Mouse (Mus musculus) stomach, postnatal 0 days (tissue): ENCODE measurements at regions not wholly inside any gene's neighbourhood (a gene's known extent, or its start where the extent isn't known, plus 50 kb on each side); places are given as distances from the start of the nearest gene placed in this dataset.

ENCODE experiments used
- ATAC-seq: fragments of 200-750 bp; cut with Nextera tagmentation; 2 replicates; pipeline ENCODE4 v1.8.0; 2017; ENCODE audit not compliant: low FRiP score, low TSS enrichment
- DNase-seq: peaks from one replicate; pipeline ENCODE4 v3.0.0-alpha.2; 2016; ENCODE audit warnings: low spot score
- H3K27ac ChIP-seq: fragments of 300-500 bp; sonication (generic); replicated peaks from 2 replicates; pipeline ENCODE4 v1.5.1; 2014; ENCODE audit warnings: mild to moderate bottlenecking, control low read depth
- H3K27me3 ChIP-seq: fragments of 300-500 bp; sonication (generic); 2 replicates; pipeline ENCODE4 v1.6.1; 2014; ENCODE audit warnings: low read length; ENCODE audit not compliant: control insufficient read depth, insufficient read depth
- H3K36me3 ChIP-seq: fragments of 300-500 bp; sonication (generic); 2 replicates; pipeline ENCODE4 v1.6.1; 2014; ENCODE audit warnings: low read length, mixed read lengths; ENCODE audit not compliant: control insufficient read depth, insufficient read depth
- H3K4me1 ChIP-seq: fragments of 300-500 bp; sonication (generic); replicated peaks from 2 replicates; pipeline ENCODE4 v1.6.1; 2014; ENCODE audit warnings: antibody characterized with exemption; ENCODE audit not compliant: control insufficient read depth, insufficient read depth
- H3K4me2 ChIP-seq: fragments of 300-500 bp; sonication (generic); replicated peaks from 2 replicates; pipeline ENCODE4 v1.6.1; 2014; ENCODE audit warnings: low read depth, mild to moderate bottlenecking, control low read depth, moderate library complexity
- H3K4me3 ChIP-seq: fragments of 300-500 bp; sonication (generic); 2 replicates; pipeline ENCODE4 v1.5.1; 2014; ENCODE audit warnings: low read depth, low read length, control low read depth
- H3K9ac ChIP-seq: fragments of 300-500 bp; sonication (generic); 2 replicates; pipeline ENCODE4 v1.6.1; 2014; ENCODE audit warnings: mild to moderate bottlenecking, low read length, control low read depth, mixed read lengths
- H3K9me3 ChIP-seq: fragments of 300-500 bp; sonication (generic); 2 replicates; pipeline ENCODE4 v1.6.1; 2016; ENCODE audit warnings: low read length; ENCODE audit not compliant: control insufficient read depth
- CTCF ChIP-seq: IDR thresholded peaks from 2 replicates; pipeline ENCODE4 v1.5.1; 2016; ENCODE audit warnings: antibody characterized with exemption, low read depth, mild to moderate bottlenecking, moderate library complexity
- EP300 ChIP-seq: optimal IDR thresholded peaks from 2 replicates; pipeline ENCODE3; 2016; ENCODE audit warnings: antibody characterized with exemption
- WGBS: fragments of 180-500 bp; shearing (Covaris S2); extraction: QIAGEN DNeasy Blood & Tissue Kit; methylation state at CpG from one replicate; pipeline ENCODE4 v1.1.7; 2014; 5-methylcytosine and 5-hydroxymethylcytosine counted together

DNA sequence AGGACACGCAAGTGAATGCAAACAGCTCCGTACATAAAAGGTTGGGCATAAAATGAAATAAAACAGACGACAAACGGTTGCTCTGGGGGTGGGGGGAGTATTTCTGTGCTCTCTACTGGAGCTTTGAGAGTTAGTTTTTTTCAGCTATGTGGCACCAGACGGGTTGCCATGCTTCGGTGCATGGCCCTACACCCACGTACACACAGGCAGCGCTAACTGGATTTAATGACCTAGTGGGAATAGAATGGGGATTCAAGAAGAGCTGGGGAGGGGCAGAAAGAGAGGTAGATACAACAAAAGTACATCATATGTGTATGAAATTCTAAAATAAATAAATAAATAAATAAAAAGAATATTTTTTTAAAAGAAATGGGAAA lies 220.5 kb upstream of the Tmem45b start:
- H3K9me3 ChIP-seq = no peaks in the 10 kb centered on the region
- DNase-seq (no peak), ATAC-seq (no peak)
- 72% methylated on average over 8 of the region's 8 CpGs for WGBS
- H3K27me3 ChIP-seq = no peaks in the 10 kb centered on the region
- H3K4me3 ChIP-seq = no peak overlapping the region
- peaks cover 7% of the 10 kb centered on the region; the same call in 1 of the 2 replicates for H3K4me1 ChIP-seq
- no peak for TF ChIP-seq EP300
- no peak for TF ChIP-seq CTCF
- no peak overlapping the region for H3K27ac ChIP-seq
- H3K36me3 ChIP-seq = no peaks in the 10 kb centered on the region
- no peak overlapping the region for H3K4me2 ChIP-seq
- no peak overlapping the region for H3K9ac ChIP-seq

DNA sequence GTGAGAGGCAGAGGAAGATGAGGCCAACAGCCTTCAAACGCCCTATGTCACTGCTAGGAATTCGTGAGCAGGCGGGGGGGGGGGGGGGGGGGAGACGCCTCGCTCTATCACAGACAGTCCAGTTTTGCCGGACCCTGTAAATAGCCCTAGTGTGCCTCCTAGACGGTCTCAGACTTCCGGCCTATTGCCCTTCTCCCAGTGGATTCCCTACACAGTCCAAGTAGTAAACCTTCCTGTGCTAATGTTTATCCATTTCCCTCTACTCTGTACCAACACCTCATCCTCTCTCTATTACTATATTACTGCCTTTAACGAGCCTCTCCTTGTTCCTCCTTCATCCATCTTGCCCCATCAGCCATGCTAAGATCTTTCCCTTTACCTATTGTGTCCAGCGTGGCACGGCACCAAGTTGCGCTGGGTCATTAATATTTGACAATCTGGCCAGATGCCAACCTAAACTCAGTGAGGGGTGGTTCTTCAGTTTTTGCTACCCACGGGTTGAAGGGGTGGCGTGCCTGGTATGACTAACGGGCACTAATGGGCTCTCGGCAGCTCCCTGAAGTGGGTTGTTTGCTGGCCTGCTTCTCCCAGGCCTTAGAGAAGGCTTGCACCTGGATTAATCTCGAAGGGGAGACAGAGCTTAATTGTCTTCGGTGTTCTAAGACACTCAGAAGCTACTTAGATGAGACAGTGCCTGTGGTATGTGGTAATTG lies 220.0 kb upstream of the Tmem45b start:
- peak; percentile 28; the same call in 1 of the 2 replicates for ATAC-seq

DNA sequence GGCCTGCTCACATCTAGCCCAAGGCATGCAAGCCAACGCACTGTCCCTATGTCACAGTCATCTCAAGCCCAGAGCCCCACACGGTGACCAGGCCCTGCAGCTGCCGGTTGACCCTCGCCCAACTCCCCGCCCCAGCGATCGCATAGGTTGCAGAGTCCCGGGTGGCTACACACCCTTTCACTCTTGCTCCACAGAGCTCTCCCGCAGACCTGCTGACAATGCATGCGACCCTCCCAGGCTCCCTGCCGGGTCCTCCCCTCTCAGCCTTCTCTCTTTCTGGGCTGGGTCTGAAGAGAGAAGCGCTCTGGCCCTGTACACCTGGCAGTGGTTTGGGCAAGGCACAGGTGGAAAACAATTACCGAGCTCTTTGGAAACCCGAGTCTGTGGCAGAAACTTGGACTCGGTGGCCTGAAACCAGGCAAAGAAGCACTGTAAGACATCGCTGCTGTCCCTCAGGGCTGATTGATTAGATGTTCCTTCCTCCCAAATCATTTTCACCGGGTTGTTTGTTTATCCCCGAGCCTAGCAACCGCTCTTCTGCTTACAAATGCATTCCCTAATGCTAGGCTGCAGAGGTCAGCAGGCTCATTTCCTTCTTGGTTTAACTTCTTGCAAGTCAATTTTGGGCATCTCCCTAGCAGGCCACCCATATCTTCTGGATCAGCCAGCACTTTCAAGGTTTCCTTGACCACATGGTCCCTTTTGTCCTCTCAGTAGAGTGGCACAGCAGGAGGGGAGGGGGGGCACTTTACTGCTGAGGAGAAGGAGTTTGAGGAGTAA lies 219.2 kb upstream of the Tmem45b start:
- Histone ChIP-seq H3K27ac (no peak overlapping the region), H3K4me1 (peaks cover 7% of the 10 kb centered on the region; the same call in 1 of the 2 replicates), H3K27me3 (no peaks in the 10 kb centered on the region), H3K36me3 (no peaks in the 10 kb centered on the region), H3K9ac (no peak overlapping the region), H3K4me2 (0 out of 2 replicates have a peak overlapping the region, but pooled peaks have one; percentile 8), H3K9me3 (no peaks in the 10 kb centered on the region), H3K4me3 (no peak overlapping the region)
- ATAC-seq (peak; percentile 48; the same call in 1 of the 2 replicates), DNase-seq (no peak)
- WGBS = 24% methylated on average over 19 of the region's 19 CpGs
- 0 out of 2 replicates have a peak, but pooled peaks have one; percentile 14 for TF ChIP-seq CTCF
- TF ChIP-seq EP300 = no peak

More for the DNA sequence above, 220.0 kb upstream of the Tmem45b start:
- no peak overlapping the region for H3K9ac ChIP-seq
- H3K4me3 ChIP-seq = no peak overlapping the region
- no peaks in the 10 kb centered on the region for H3K36me3 ChIP-seq
- no peaks in the 10 kb centered on the region for H3K9me3 ChIP-seq
- no peaks in the 10 kb centered on the region for H3K27me3 ChIP-seq
- H3K4me2 ChIP-seq = no peak overlapping the region
- peaks cover 7% of the 10 kb centered on the region; the same call in 1 of the 2 replicates for H3K4me1 ChIP-seq
- WGBS = 33% methylated on average over 16 of the region's 18 CpGs
- no peak for DNase-seq
- TF ChIP-seq CTCF (no peak), EP300 (no peak)
- H3K27ac ChIP-seq = no peak overlapping the region

GRCm38 (mm10) chr9:31682893-31683292 lies 218.6 kb upstream of the Tmem45b start:
- TF ChIP-seq EP300 (no peak), CTCF (no peak)
- Histone ChIP-seq H3K4me2 (no peak overlapping the region), H3K4me1 (peaks cover 5% of the 10 kb centered on the region; the same call in 1 of the 2 replicates), H3K27me3 (no peaks in the 10 kb centered on the region), H3K4me3 (no peak overlapping the region), H3K9me3 (no peaks in the 10 kb centered on the region), H3K27ac (no peak overlapping the region), H3K9ac (no peak overlapping the region), H3K36me3 (no peaks in the 10 kb centered on the region)
- ATAC-seq (no peak), DNase-seq (no peak)
- 65% methylated on average over 6 of the region's 6 CpGs for WGBS

- H3K4me3 ChIP-seq = no peak overlapping the region
These were observed 212.9 kb upstream of the Tmem45b start for GRCm38 (mm10) chr9:31677150-31677549.

DNA sequence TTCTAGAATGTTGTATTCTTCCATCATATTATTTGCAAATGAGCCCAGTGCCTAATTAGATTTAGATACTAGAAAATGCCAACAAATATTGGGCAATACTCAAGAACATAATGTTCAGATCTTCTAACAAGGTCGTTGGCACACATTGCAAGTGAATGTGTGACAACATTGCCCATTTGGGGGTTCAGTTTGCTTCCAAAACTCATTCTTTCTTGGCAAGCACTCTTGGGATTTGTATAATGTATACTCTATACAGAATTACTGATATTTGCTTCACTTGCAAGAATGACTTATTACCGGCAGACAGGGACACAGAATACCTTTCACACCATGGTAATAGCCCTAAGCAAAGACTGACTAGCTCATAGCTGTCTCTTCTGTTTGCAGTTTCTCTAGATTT lies 194.8 kb upstream of the Tmem45b start:
- Histone ChIP-seq H3K27me3 (no peaks in the 10 kb centered on the region), H3K4me1 (no peaks in the 10 kb centered on the region), H3K36me3 (no peaks in the 10 kb centered on the region), H3K4me2 (no peak overlapping the region), H3K4me3 (no peak overlapping the region), H3K27ac (no peak overlapping the region), H3K9me3 (no peaks in the 10 kb centered on the region), H3K9ac (no peak overlapping the region)
- no peak for TF ChIP-seq CTCF
- TF ChIP-seq EP300 = no peak
- DNase-seq = no peak
- ATAC-seq = no peak
- 62% methylated on average over 2 of the region's 2 CpGs for WGBS

More at GRCm38 (mm10) chr9:31677150-31677549, 212.9 kb upstream of the Tmem45b start:
- DNase-seq (no peak), ATAC-seq (no peak)
- H3K9ac ChIP-seq = no peak overlapping the region
- H3K36me3 ChIP-seq = no peaks in the 10 kb centered on the region
- TF ChIP-seq CTCF = no peak
- no peak overlapping the region for H3K27ac ChIP-seq
- H3K9me3 ChIP-seq = no peaks in the 10 kb centered on the region
- H3K27me3 ChIP-seq = no peaks in the 10 kb centered on the region
- H3K4me1 ChIP-seq = no peaks in the 10 kb centered on the region
- no peak overlapping the region for H3K4me2 ChIP-seq
